Mouse (Mus musculus) small intestine, adult 2 months (tissue): ENCODE measurements at regions not wholly inside any gene's neighbourhood (a gene's known extent, or its start where the extent isn't known, plus 50 kb on each side); places are given as distances from the start of the nearest gene placed in this dataset.

Experiments
- CTCF ChIP-seq: fragments of 200-500 bp; IDR thresholded peaks from 2 replicates; pipeline ENCODE4 v1.5.1; 2012; ENCODE audit warnings: low read depth, mild to moderate bottlenecking, control low read depth, inconsistent platforms, low read length, moderate library complexity, mixed read lengths; ENCODE audit not compliant: insufficient replicate concordance, insufficient read length; ENCODE audit errors: extremely low read depth
- POLR2A ChIP-seq: fragments of 200-500 bp; IDR thresholded peaks from 2 replicates; pipeline ENCODE4 v1.6.1; 2012; ENCODE audit warnings: low read depth, mild to moderate bottlenecking, control low read depth, inconsistent platforms, low read length, moderate library complexity

DNA sequence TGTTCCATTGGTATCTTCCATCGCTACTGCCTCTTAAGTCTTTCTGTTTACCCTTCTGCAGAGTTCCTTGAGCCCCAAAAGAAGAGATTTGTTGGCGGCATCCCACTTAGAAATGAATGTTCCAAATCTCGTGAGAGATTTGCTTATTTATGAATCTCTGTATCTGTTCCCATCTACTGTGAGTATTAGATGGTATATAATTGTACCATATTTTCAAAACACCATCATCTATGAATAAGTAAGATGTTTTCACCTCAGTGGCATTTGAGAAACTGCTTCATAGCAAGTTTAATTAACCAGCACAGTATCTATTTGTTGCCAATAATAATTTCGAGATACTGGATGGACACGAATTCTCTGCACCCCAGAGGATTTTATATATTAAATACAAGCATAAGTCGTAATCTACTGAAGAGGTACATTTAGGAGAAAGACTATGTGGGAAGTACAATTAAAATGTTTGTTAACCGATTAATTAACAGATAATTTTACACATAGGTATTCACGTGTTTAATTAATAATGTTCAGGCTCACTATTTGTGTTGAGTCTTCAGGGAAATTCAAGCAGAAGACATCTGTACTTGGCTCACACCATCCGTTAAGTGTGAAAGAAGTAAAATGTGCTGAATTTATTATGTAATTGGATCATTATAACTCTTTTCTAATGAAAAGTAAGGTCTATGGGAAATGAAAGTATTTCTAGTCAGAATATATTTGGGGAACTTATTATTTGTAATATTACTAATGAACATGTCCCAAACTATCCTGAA is 224.0 kb upstream of the Xrcc4 start:
- no peak for TF ChIP-seq POLR2A
- no peak for TF ChIP-seq CTCF
